Mouse (Mus musculus): Measurements from ENCODE around the gene Fam57a. TPM values are rescaled to one million over a fixed set of nuclear protein-coding genes. Genes with fewer than 3 reads are reported as not detected.

Gene Fam57a
- polyA plus RNA-seq, 2 experiments = 40.1 to 60.8 TPM

DNA sequence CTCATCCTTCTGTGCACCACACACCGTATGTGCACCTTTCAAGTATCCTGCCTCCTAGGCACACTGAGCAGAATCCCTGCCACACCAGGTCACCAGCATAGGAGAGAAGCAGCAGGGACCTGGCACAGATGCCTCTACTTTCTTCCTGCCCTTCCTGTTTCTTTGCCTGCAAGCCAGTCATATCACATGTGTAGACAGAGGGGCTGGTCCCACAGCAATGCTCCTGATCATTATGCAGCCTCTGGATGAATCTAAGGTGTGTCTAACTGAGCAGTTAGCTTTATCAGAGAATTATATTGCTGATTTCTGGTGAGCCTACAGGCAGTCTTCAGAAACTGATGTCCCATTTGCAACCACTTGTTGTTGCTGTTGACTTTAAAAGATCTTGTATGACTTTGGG lies 34.3 kb upstream of the Fam57a start:
- 88% methylated on average over 1 of the region's 1 CpGs for WGBS
- no peak for ATAC-seq (ENCODE audit: low FRiP score, low read depth)

DNA sequence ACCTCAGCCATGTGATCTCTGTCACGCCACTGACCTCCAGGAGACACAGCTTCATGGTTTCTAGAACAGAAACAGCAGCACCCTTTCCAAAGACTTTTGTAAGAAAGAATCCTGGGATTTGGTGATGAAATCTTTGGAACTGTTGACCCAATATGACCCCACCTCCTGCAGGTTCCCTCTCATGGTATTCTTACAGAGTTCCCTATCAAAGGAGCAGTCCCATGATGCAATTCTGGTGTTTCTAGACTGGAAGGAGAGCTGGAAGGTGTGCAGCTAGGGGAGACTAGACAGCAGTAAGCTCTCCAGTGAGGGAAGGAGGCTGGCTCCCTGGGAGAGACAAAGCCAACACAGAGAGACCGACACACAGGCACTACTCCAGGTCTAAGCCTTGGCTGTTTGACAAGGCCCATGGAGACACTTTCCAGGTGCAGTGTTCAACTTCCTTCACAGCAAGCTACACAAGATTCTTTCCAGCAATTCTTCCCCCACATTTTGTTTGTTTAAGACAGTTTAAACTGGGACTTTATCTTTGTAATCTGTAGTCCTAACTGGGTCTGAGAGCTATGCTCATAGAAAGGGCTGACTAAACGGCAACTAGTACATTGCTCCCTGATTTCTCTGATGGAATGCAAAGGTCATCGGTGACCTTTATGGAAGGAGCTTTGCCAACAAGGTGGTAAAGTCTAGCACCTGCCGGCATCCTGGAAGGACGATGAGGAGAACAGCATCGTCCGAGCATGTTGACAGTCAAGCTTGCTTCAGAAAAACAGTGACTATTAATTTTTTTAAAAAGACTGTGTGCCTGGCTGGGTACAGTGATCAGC lies 33.1 kb upstream of the Fam57a start:
- ATAC-seq (ENCODE audit: low FRiP score, low read depth) (no peak), DNase-seq (ENCODE audit: low spot score) (no peak)
- Histone ChIP-seq H3K36me3 (ENCODE audit: control insufficient read depth, insufficient read depth, low read length) (no peaks in the 10 kb centered on the region), H3K4me3 (replicated peaks; ENCODE audit: low read length) (no peak overlapping the region), H3K27me3 (ENCODE audit: control insufficient read depth, insufficient read depth, low read length) (no peaks in the 10 kb centered on the region), H3K27ac (replicated peaks; ENCODE audit: low read depth, low read length) (no peak overlapping the region), H3K4me2 (replicated peaks; ENCODE audit: low read depth, low read length, severe bottlenecking) (no peak overlapping the region), H3K9ac (ENCODE audit: low read depth, low read length, severe bottlenecking) (no peak overlapping the region), H3K4me1 (ENCODE audit: control insufficient read depth, insufficient read depth, low read length) (peaks cover 9% of the 10 kb centered on the region; the same call in 1 of the 2 replicates), H3K9me3 (ENCODE audit: control insufficient read depth, low read length) (no peaks in the 10 kb centered on the region)
- WGBS = 89% methylated on average over 8 of the region's 8 CpGs
- no peak for TF ChIP-seq POLR2A (IDR thresholded peaks at IDR 0.05; ENCODE audit: borderline replicate concordance, extremely low read depth, insufficient read depth, insufficient read length)

More for the DNA sequence above, 34.3 kb upstream of the Fam57a start:
- no peak overlapping the region for H3K27ac ChIP-seq (replicated peaks; ENCODE audit: low read depth, low read length)
- no peaks in the 10 kb centered on the region for H3K9me3 ChIP-seq (ENCODE audit: control insufficient read depth, low read length)
- no peak for TF ChIP-seq POLR2A (IDR thresholded peaks at IDR 0.05; ENCODE audit: borderline replicate concordance, extremely low read depth, insufficient read depth, insufficient read length)
- no peak overlapping the region for H3K4me3 ChIP-seq (replicated peaks; ENCODE audit: low read length)
- no peak for DNase-seq (ENCODE audit: low spot score)
- H3K4me2 ChIP-seq (replicated peaks; ENCODE audit: low read depth, low read length, severe bottlenecking) = no peak overlapping the region
- no peaks in the 10 kb centered on the region for H3K27me3 ChIP-seq (ENCODE audit: control insufficient read depth, insufficient read depth, low read length)
- H3K36me3 ChIP-seq (ENCODE audit: control insufficient read depth, insufficient read depth, low read length) = no peaks in the 10 kb centered on the region
- peaks cover 6% of the 10 kb centered on the region; the same call in 1 of the 2 replicates for H3K4me1 ChIP-seq (ENCODE audit: control insufficient read depth, insufficient read depth, low read length)
- H3K9ac ChIP-seq (ENCODE audit: low read depth, low read length, severe bottlenecking) = no peak overlapping the region

DNA sequence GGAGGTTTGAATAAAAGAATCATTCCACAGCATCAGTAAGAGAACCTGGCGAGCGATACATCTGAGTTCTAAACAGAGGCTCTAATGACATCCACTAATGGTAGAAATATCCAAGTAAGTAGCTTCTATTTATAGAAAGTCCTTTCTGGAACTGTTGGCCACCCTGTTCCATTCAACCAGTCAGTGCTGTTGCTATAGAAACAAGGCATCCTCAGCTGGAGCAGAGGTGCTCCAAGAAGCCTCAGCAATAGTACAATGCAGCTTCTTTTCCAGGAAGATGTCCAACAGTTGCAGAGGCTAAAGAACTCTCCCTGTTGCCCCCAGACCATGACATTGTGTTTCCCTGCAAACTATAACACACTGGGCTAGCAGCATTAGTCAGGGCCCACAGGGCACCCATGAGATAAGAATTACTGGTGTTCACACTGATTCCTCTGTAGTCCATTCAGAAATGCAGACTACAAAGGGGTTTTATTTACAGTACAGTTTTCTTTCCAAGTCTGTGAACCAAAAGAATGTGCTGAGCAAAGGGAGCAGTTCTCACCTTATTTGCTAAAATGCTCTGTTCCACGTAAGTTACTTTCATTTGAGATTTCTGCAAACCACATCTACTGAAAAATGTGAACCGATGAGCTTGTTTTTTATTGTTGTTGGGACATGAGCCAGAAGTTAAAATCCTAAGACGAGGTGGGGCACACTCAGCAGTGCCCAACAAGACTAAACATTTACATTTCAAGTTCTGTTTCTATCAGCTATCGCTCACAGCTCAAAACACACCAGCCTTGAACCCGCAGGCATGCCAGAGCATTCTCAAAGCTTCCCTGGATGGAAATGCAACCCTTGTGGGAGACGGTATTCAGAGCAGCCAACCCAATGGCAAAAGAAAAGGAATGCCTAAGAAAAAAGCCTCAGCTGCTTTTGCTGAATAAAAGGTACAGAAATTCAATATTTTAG lies 31.1 kb upstream of the Fam57a start:
- Histone ChIP-seq H3K9me3 (ENCODE audit: control insufficient read depth, low read length) (no peaks in the 10 kb centered on the region), H3K4me3 (replicated peaks; ENCODE audit: low read length) (no peak overlapping the region), H3K27me3 (ENCODE audit: control insufficient read depth, insufficient read depth, low read length) (no peaks in the 10 kb centered on the region), H3K9ac (ENCODE audit: low read depth, low read length, severe bottlenecking) (no peak overlapping the region), H3K4me1 (ENCODE audit: control insufficient read depth, insufficient read depth, low read length) (peaks cover 9% of the 10 kb centered on the region; the same call in 1 of the 2 replicates), H3K4me2 (replicated peaks; ENCODE audit: low read depth, low read length, severe bottlenecking) (no peak overlapping the region), H3K27ac (replicated peaks; ENCODE audit: low read depth, low read length) (no peak overlapping the region), H3K36me3 (ENCODE audit: control insufficient read depth, insufficient read depth, low read length) (peaks cover 6% of the 10 kb centered on the region; the same call in 1 of the 2 replicates)
- ATAC-seq (ENCODE audit: low FRiP score, low read depth) (no peak), DNase-seq (ENCODE audit: low spot score) (peak; percentile 40)
- no peak for TF ChIP-seq POLR2A (IDR thresholded peaks at IDR 0.05; ENCODE audit: borderline replicate concordance, extremely low read depth, insufficient read depth, insufficient read length)
- 63% methylated on average over 8 of the region's 8 CpGs for WGBS

GRCm38 (mm10) chr11:76150980-76151379 lies 28.5 kb upstream of the Fam57a start:
- ATAC-seq (ENCODE audit: low FRiP score, low read depth) (no peak), DNase-seq (ENCODE audit: low spot score) (no peak)
- Histone ChIP-seq H3K4me3 (replicated peaks; ENCODE audit: low read length) (no peak overlapping the region), H3K9me3 (ENCODE audit: control insufficient read depth, low read length) (no peaks in the 10 kb centered on the region), H3K27me3 (ENCODE audit: control insufficient read depth, insufficient read depth, low read length) (no peaks in the 10 kb centered on the region), H3K4me1 (ENCODE audit: control insufficient read depth, insufficient read depth, low read length) (peaks cover 9% of the 10 kb centered on the region; the same call in 1 of the 2 replicates), H3K4me2 (replicated peaks; ENCODE audit: low read depth, low read length, severe bottlenecking) (no peak overlapping the region), H3K9ac (ENCODE audit: low read depth, low read length, severe bottlenecking) (no peak overlapping the region), H3K36me3 (ENCODE audit: control insufficient read depth, insufficient read depth, low read length) (peaks cover 19% of the 10 kb centered on the region), H3K27ac (replicated peaks; ENCODE audit: low read depth, low read length) (no peak overlapping the region)
- no peak for TF ChIP-seq POLR2A (IDR thresholded peaks at IDR 0.05; ENCODE audit: borderline replicate concordance, extremely low read depth, insufficient read depth, insufficient read length)
- 38% methylated on average over 4 of the region's 4 CpGs for WGBS
